Mouse (Mus musculus) CD4-positive helper T cell, adult 2 months (primary cell): Measurements from ENCODE around the gene Psmd9.
A peak's percentile ranks its signal among the peaks of the same experiment; 100 is the strongest.
"Not testable (repeated sequence)": the region's sequence is repeated elsewhere in the genome, so short reads cannot be mapped to it uniquely, and the experiment has no call there.

ENCODE experiments used
- DNase-seq: peaks from one replicate; pipeline ENCODE4 v3.0.0-alpha.2; 2012; ENCODE audit warnings: low read depth, missing footprints, low spot score

Gene Psmd9

DNA sequence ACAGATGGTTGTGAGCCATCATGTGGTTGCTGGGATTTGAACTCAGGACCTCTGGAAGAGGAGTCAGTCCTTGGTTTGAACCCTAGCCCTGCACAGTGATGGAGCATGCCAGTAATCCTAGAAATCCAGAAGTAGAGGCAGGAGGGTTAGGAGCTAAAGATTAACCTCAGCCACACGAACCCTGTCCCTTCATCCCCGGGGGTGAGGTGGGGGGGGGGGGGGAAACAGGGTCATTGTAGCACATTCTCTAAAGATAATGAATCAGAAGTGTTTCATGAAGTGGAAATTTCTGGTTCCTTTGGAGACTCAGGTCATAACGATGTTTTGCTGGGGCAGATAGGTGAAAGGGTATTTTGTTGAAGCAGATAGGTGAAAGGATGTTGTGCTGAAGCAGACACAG lies 21.7 kb downstream of the Psmd9 start:
- no peak for DNase-seq

DNA sequence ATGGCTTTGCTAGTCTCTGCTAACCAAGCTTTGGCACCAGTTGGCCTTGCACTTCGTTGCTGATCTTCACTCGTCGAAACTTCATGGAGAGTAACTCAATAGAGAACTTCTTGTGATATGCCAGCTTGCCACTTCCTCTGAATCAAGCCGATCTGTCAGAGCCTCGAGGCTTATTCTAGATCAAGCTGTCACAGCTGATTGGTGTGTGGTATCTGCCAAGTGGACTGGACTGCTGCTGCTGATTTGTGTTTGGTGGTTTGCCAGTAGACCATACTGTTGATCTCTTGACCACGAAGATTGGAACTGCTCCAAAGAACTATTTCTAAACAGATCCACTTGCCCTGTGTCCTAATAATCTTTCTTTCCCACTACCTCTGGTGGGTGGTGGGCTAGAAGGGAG lies 22.2 kb downstream of the Psmd9 start:
- DNase-seq, result no peak

DNA sequence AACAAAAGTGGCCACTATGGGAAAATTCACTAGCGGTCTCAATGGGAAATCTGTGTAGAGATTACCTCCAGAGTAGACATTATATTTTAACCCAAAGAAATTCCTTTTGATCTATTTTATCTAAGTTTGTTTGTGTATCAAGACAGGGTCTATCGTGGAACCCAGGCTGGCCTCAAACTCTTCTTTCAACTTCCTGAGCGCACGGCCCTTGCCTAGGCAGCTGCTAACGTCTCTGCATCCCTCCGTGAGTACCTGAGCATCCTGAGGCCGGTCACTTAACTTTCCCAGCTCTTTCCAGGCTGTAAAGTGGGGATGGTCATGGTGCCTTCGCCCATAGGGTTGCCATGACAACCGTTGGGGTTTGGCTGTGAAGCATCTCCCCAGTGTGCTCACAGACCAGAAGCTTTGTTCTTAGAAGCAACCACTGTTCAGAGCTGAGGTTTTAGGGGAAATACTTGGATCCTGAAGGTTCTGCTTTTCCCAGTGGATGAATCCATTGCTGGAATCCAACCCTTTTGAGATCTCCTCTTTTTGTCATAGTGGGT lies 23.5 kb downstream of the Psmd9 start:
- no peak for DNase-seq

DNA sequence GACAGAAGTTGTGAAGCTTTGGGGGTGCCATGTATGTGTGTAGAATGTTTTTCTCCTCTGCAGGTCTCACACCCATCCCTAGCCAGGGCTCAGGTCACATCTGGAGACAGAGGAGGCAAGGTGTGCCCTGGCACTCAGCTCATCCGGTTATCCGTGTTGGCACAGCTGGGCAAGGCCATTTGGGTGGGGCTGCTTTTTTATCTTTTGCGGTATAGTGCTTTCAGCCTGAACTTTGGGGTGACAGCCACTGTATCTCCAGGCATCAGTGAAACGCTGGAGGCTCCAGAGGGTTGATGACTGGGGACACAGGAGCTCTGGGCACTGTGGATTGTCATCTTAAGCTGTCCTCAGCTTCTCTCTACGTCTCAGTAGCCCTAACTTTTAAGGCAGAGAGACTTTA lies 24.2 kb downstream of the Psmd9 start:
- DNase-seq, result no peak

DNA sequence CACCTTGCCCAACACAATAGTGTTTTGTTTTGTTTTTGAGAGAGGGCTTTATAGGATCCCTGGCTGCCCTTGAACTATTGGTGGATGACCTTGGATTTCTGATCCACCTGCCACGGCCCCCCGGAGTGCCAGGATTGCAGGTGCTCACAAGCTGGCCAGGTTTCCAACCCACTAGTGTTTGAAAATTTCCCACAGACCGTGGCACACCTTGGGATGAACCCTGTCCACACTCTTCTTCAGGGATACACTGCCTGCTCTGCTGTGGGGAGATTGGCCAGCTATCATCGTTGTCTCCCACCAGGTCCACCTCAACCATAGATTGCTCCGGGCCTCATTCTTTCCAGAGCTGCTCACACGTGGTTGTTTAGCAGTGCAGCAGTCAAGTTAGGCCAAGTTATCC lies 25.6 kb downstream of the Psmd9 start:
- no peak for DNase-seq

DNA sequence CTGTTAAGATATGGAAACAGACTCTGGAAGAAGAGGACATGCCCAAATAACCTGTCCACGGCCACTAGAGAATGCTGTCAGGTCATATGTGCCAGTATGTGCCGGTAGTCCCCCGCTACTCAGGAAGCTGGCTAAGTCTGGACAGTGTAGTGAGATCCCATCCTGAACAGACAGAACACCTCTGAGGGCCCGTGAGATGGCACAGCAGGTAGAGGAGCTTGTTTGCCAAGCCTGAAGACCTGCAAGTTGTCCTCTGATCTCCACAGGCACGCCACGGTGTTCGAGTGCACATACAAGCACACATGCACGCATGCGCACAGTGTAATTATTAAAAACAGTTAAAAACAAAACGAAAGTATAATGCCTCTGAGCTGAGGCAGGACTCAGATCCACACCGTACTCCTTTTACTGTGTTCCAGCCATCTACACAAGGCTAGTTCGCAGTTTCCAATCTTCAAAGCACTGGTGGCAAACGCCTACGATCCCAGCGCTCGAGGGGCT lies 26.3 kb downstream of the Psmd9 start:
- no peak for DNase-seq

DNA sequence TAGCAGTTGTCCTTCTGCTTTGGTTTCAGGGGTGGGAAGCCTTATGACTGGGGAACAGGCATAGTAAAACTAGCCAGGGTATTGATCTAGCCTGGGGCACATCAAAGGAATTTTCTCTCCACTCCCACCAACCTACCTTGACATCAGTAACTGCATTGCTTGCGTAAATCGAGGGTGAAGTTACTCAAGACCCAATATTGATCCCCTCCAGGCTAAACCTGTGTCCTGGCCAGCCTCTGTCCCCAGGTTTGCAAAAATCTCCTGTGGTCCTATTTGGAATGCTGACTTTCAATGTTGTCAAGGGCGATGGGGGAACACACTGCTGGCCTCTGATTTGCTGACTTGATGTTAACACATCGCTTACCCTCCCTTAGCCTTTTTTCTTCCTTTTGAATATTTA lies 27.5 kb downstream of the Psmd9 start:
- DNase-seq, result no peak

DNA sequence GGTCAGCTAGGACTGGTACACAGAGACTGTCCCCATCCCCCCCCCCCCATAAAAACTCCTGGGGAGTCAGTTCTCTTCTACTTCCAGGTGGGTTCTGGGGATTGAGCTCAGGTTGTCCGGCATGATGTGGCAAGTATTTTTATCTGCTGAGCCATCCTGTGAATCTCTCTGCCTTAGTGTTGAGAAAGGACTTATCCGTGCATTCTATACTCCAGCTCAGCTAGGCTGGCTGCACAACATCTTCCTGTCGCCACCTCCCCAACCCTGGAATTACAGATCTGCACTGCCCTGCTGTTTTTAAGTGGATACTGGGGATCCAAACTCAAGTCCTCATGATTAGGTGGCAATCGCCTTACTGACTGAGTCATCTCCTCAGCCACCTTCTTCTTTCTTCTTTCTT lies 29.3 kb downstream of the Psmd9 start:
- no peak for DNase-seq

DNA sequence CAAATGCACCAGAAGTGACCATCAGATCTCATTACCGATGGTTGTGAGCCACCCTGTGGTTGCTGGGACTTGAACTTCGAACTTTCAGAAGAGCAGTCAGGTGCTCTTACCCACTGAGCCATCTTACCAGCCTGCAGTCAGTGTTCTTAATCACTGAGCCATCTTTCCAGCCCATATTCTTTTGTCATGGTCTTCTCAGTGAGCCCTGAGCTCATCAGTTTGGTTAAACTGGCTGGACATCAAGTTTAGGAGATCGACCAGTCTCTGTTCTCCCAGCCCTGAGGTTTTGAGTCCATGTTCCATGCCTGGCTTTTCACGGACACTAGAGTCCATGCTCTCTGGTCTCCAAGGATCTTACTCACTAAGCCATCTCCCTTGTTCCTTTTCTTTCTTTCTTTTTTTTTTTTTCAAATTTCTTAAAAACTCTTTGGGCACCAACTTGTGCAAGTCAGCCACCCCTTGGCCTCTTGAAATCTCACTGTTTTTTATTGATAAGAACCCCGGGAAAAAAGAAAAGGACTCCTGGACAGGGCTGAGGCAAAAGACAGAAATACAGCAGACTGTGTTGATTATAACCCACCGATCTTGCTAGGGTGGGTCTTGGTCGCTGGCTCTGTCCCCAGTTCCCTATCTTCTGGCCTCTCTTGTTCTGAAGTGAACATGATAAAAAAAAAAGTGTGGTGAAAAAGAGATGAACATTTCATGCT lies 31.8 kb downstream of the Psmd9 start:
- not testable (repeated sequence) for DNase-seq

DNA sequence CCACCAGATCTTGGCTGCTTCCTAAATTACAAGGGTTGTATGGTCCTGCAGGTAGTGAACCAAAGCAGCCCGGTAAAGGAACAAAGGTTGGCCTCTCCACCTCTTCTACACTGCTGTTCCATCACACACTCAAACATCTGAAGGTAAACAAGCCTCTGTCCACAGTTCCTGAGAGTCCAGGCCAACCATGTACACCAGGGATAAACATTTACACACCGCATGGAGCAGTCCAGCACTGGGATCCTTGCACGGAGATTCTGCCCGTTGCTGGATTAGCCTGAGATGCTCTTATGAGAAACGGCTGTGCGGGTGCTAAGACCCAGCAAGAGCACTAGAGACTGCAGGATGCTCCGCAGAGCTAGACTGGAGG lies 32.3 kb downstream of the Psmd9 start:
- no peak for DNase-seq

DNA sequence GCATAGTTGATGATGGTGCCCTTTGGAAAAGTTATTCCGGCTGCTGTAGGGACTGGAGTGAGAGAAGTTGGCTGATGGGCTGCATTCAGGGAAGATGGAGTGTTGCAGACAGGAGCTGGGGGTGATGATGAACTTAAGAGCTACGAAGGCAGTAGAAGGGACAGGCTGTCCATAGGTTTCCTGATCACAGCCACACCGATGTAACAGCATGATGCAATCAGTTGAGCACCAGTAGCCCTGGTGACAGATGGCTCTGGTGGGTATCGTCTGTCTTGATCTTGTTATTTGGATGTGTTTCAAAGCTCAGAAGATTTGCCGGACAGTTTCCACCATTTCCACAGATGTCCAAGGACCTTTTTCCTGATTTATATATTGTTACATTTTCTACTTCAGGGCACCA lies 32.8 kb downstream of the Psmd9 start:
- no peak for DNase-seq

DNA sequence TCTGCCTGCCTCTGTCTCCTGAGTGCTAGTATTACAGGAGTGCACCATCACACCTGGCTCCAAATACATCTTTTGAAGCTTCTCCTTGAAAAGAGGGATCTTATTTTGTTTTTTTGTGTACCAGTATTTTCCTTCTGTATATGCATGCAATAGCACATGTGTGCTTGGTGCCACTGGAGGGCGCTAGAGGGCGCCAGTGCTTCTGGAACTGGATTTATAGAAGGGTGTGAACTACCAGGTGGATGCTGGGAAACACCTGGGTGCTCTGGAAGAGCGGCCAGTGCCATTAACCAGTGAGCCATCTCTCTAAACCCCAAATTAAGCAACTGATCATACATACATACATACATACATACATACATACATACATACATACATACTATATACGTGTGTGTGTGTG lies 33.6 kb downstream of the Psmd9 start:
- DNase-seq, result not testable (repeated sequence)

DNA sequence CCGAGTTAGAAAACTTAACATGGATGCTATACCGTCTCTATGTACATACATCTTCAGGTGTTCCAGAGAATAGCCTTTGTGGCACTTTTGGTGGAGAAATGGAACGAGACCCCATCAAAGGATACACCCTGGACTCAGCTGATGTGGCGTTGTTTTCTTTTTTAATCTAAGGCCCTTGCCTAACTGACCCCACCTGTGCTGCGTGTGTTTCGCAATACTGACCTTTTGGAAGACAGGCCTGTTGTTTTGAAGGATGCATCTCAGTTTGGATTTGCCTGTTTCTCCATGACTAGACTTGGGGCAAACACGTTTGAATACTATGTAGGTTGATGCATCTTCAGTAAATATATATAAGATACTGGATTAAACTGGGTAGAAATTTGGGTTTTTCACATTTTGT lies 34.4 kb downstream of the Psmd9 start:
- not testable (repeated sequence) for DNase-seq

DNA sequence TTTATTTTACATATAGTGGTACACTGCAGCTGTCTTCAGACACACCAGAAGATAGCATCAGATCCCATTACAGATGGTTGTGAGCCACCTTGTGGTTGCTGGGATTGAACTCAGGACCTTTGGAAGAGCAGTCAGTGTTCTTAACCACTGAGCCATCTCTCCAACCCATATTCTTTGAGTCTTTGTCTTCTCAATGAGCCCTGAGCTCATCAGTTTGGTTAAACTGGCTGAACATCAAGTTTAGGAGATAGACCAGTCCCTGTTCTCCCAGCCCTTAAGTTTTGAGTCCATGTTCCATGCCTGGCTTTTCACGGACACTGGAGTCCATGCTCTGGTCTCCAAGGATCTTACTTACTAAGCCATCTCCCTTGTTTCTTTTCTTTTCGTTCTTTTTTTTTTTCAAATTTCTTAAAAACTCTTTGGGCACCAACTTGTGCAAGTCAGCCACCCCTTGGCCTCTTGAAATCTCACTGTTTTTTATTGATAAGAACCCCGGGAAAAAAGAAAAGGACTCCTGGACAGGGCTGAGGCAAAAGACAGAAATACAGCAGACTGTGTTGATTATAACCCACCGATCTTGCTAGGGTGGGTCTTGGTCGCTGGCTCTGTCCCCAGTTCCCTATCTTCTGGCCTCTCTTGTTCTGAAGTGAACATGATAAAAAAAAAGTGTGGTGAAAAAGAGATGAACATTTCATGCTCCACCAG lies 53.3 kb downstream of the Psmd9 start:
- DNase-seq, result not testable (repeated sequence)

DNA sequence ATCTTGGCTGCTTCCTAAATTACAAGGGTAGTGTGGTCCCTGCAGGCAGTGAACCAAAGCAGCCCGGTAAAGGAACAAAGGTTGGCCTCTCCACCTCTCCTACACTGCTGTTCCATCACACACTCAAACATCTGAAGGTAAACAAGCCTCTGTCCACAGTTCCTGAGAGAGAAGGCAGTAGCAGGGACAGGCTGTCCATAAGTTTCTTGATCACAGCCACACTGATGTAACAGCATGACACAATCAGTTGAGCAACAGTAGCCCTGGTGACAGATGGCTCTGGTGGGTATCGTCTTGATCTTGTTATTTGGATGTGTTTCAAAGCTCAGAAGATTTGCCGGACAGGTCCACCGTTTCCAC lies 53.8 kb downstream of the Psmd9 start:
- no peak for DNase-seq

DNA sequence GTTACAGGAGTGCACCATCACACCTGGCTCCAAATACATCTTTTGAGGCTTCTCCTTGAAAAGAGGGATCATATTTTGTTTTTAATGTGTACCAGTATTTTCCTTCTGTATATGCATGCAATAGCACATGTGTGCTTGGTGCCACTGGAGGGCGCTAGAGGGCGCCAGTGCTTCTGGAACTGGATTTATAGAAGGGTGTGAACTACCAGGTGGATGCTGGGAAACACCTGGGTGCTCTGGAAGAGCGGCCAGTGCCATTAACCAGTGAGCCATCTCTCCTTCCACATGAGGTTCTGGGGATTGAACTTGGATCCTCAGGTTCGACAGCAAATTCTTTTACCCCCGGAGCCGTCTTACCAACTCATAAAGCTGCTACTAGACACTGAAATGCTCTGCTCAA lies 54.6 kb downstream of the Psmd9 start:
- DNase-seq, result not testable (repeated sequence)

DNA sequence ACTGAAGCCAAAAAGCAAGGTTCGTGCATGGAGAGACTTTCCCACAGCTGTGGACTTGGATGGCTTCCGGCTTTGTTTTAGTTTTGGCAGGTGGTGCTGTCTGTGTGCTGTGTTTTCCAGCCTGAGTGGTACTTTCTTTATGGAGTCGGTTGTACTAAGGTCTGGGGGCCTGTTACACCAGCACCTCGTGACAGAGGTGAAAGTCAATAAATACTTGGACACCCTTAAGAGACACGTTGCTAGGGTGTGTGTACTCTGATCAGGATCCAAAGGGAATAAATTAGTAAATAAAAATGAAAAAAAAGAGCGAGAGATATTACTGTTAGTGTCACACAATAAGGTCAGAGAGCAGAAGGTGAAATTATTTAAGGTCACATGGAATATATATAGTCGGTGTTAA lies 57.6 kb downstream of the Psmd9 start:
- no peak for DNase-seq

DNA sequence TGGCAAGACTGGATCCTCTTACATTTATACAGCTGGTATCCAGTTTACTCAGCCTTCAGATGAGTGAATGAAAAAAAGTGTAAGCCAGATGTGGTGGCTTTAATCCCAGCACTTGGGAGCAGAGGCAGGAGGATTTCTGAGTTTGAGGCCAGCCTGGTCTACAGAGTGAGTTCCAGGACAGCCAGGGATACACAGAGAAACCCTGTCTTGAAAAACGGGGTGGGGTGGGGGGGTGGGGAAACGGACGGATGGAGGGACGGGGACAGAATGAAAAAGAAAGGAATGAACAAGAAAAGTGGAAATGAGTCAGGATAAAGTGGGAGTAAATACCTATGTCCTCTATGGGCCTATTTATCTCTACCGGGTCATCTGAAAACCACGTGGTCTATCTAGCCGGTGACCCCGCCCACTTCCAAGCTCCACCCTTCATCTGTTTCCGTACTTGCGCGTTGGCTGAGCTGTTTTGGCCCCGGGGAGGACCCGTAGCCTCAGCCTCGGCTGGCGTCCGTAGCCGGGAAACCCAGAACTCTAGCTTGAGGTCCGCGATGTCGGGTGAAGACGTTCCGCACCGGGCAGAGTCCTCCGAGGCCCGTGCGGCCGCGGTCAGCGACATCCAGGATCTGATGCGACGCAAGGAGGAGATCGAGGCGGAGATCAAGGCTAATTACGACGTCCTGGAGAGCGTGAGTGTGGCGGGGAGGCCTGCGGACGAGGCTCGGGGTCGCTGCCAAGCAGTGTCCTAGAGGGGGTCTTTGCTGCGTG lies 58.7 kb downstream of the Psmd9 start:
- peak; percentile 93 for DNase-seq

DNA sequence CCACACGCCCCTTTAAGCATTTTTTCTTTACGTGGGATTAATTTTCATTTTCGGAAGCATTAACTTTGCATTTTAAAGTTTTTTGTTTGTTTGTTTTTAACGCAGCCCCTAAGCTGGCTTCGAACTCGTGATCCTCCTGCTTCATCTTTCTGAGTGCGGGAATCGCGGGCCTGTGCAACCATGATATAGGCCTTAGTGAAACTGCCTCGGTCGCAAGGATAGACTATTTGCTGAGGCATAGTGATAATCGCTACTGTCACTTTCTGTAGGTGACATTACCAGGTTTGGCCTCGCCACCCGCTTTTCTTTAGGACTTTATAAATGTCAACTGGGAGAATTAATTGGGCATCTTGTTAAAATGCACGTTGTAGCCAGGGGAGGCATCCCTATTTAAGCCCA lies 59.3 kb downstream of the Psmd9 start:
- DNase-seq, result no peak

DNA sequence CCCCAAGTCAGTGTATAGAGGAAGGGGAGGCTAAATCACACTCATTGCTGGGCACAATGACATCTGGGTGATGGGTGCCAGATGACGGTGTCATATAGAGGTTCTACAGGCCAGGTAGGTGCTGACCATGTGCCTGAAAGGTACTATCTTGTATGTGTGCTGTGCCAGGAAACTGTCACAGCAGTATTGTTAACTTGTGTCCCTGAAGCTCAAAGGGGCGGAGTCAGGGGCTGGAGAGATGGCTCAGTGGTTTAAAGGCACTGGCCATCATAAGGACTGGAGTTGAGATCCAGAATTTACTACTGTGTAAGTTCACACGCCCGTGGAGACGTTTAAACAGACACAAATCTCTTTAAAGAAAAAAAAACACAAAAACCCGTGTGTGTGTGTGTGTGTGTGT lies 60.1 kb downstream of the Psmd9 start:
- DNase-seq, result no peak

DNA sequence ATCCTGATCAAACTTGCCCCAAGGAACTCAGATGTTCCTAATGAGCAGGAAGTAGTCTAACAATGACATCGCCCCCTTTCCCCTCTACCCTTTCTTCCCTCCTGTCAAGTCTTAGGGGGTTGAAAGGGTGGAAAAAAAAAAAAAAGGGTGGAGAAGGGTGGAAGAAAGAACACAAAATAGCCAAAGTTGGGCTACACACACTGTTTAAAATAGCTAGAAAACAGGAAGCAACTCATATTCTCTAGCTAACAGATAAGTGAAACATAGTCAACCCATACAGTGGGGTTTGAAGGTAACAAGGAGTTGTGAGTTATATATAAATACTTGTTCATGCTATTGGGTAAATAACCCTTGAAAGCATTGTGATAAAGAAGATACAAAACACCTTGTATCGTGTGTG lies 63.0 kb downstream of the Psmd9 start:
- no peak for DNase-seq

DNA sequence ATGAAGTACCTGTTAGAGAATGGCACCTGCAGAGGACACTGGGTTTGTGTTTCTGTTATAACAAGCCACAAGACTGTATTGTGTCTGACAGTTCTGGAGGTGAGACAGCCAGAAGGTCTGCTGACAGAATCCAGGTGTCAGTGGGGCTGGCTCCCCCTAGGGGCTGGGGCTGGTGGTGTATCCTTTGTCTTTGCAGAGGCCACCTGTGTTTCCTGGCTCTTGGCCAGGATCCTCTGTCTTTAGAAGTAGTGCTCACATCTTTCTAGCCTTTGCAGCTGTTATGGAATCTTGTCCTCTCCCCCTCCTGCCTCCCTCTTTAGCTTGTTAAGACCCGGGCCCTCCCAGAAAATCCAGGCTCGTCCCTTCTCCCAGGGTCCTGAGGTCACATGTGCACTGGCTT lies 66.5 kb downstream of the Psmd9 start:
- DNase-seq, result peak; percentile 87
